Mouse (Mus musculus) adrenal gland, adult 8-10 months (tissue): ENCODE results near the gene Gm48551. TPM values are rescaled to one million over a fixed set of nuclear protein-coding genes. Genes with fewer than 3 reads are reported as not detected.

ENCODE experiments used
- DNase-seq: peaks from one replicate; pipeline ENCODE4 v3.0.0; 2022
- total RNA-seq, 4 experiments: library from RNA; stranded (reverse); gene quantifications; 2 replicates each; pipeline ENCODE4 v1.2.4; 2022

Gm48551 gene
- total RNA-seq, 4 experiments from 2014 or later: 0.65 to 2.9 (median 1.0) TPM

DNA sequence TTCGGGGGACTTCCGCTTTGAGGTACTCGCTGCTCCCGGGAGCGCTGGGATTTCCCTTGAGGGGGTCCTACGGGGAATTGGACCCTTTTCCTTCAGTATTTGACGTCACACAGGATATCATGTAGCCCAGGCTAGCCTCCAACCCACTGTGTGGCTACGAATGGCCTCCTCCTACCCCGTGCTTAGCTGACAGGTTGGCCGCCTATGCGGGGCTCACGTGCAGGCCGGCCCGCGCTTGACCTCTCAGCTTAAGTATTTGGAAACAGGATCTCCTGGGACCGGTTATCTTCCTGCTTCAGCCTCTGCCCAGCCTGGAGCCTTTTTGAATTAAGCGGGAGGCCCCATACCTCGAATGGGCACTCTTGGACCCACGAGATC, 328 bp downstream of the Gm48551 start:
- no peak for DNase-seq

GRCm38 (mm10) chr10:81385603-81386306, 1.5 kb downstream of the Gm48551 start:
- DNase-seq: no peak

- no peak for DNase-seq
Measured at GRCm38 (mm10) chr10:81387716-81388115, 3.5 kb downstream of the Gm48551 start.

DNA sequence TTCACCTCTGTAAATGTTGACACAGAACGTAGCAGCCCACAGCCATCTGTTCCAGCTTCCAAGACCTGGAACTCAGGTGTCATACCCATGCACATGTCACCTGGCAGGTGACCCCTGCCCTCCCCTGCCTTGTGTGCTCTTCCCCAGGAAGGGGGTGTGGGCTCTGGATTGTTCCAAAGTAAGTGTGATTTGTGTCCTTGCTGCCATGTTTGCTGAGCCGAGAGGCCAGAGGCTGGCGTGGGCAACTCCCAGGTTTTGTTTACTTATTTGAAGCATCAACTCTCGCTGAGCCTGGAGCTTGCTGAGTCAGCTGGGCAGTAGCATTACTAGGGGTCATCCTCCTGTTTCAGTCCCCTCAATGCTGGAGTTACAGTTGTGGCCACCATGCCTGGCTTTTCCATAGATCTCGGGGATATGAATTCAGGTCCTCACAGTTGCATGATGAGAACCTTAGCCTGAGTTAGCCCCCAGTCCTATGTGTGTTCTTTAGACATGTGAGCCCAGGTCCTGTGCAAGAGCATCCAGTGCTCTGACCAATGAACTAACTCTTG, 4.3 kb downstream of the Gm48551 start, which contains the start of gene Gm48552:
Gene Gm48552, plus strand, starts transcription at position 501 of the 551 bp plus-strand sequence.
- no peak for DNase-seq

- DNase-seq: no peak
Measured at GRCm38 (mm10) chr10:81389373-81389772, 5.1 kb downstream of the Gm48551 start.

GRCm38 (mm10) chr10:81389801-81390677, 5.8 kb downstream of the Gm48551 start:
- no peak for DNase-seq

- DNase-seq: no peak
Measured at GRCm38 (mm10) chr10:81390678-81390965, 6.4 kb downstream of the Gm48551 start.

DNA sequence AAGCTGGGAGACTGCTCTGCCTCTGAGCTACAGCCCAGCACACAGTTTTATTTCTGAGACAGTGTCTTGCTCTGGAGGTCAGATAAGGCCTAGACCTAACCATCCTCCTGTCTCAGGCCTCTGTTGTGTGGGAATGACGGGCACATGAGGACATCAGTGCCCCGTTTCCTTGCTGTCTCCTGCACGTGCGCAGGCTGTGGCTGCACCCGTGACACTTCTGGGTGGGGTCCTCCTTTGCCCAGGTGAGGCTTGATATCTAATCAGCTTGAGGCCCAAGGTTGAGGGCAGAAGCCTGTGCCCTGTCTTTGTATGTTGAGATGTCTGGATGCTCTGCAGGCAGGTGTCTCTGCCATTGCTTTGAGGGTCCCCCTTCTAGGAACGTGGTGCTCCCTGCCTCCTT, 8.0 kb downstream of the Gm48551 start:
- DNase-seq: no peak

DNA sequence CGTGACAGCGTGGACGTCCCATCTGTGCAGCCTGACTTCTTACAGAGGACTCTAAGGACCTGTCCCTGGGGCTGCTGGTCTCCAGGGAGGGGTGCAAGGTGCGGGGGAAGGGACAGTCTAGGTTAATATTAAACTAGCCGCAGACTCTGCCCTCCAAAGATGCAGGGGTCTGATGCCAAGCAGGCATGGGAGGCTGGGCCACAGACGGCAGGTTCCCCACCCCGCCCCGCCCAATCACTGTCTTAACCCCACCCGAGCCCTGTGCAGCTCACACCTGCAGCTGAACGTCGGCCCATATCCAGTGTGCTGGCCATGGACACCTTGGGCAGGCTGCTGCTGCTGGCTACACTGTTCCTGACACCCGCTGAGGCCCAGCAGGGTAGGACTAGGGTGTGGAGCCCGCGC, 8.5 kb downstream of the Gm48551 start, which contains the start of gene Smim24:
Gene Smim24, plus strand, starts transcription at position 271 of the 405 bp plus-strand sequence.
- DNase-seq: no peak

DNA sequence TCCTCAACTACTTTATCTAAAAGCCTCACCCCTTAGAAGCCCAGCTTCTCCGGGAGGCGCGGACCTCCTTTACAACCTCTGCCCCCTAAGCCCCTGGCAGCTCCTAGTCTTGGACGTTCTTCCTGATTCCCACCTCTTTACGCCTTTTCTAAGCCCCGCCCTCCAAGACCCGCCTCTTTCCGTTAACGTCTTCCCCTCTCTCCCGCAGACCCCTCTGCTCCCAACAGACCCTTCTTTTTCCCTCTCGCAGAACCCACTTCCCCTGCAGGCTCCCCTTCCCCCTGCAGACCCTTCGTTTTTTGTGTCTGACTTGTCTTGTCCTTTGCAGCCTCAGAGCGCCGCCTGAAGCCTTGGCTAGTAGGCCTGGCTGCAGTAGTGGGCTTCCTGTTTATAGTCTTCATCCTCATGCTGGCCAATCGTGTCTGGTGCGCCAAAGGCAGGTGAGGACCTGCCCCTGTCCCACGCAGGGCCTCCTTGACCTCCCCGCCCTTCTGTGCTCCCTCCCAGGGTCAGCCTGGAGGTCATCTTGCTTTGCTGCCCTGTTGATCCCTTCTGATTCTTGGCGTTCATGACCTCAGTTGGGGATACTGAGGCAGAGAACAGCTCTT, 9.3 kb downstream of the Gm48551 start:
- no peak for DNase-seq

DNA sequence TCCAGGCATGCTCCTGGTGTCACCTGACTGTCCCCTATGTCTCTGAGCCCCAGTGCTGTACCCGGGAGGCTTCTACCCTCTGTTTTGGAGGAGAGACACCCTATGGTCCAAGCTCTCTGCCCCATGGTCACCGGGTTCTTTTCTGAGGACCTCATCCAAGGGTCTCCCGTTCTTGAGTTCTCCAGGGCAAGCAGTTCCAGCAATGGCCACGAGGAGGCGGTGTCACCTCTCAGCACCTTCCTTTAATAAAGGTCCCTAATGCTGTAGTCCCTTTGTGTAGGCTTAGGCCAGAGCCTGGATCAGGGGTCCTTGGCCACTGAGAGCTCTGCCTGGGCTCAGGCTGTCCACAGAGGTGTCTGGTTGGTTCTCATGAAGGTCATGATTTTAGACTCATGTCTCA, 10.9 kb downstream of the Gm48551 start:
- no peak for DNase-seq

DNA sequence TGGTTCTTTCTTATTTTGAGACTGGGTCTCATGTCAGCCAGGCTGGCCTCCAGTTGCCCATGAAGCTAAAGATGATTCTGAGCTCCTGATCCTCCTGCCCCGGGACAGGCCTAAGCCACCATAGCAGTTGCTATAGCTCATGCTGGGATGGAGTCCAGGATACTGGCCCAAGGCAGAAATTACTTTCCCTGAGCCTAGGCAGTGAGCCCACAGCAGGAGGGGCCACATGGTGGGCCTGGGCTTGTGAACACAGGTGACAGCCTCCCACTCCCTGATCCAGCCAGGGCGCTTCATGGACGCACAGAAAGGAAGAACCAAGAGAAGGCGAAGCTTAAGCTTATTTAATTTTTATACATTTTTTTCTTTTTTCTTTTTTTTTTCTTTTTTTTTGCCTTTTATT, 11.6 kb downstream of the Gm48551 start:
- no peak for DNase-seq

GRCm38 (mm10) chr10:81396749-81397148, 12.5 kb downstream of the Gm48551 start:
- no peak for DNase-seq

- DNase-seq: no peak
Measured at GRCm38 (mm10) chr10:81399296-81399695, 15.0 kb downstream of the Gm48551 start.

GRCm38 (mm10) chr10:81399798-81400308, 15.6 kb downstream of the Gm48551 start:
- DNase-seq: no peak

DNA sequence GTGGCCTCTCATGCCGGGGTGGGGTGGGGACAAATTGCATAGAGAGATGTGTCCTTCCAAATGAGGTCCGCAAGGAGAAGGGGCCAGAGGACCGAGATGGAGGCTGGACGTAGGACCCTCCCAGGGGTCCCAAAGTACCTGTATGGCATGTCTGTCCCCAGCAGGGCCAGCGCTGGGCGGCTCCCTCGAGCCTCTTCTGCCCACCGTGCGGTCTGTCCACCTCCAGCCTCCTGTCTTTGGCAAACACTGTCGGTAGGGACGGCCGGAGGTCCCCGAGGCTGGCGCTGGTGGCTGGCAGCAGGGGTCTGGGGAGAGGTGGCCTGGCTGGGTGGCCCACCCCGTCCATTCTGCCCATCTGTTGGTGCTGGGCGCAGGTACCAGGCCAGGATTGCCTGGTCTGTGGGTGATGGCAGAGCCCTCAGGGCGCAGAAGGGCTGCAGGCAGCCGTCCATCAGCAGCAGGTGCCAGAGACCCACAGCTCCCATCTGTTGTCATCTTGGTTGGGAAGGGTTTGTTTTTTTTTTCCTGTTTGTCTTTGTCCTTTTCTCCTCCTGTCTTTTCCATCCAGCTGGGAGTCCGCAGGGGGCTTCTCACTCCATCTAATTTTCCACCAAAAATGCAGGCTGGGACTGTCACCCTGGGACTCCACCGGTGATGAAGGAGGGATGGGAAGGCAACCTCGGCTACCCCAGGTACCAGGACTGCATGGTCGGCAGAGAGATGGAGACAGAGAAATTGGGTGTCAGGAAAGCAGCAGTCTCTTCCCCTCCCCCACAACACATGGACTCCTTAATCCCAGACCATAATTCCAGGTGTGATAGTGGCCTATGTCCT, 16.3 kb downstream of the Gm48551 start:
- DNase-seq: no peak

- DNase-seq: no peak
Measured at GRCm38 (mm10) chr10:81401205-81401520, 16.9 kb downstream of the Gm48551 start.

GRCm38 (mm10) chr10:81401521-81402226, 17.4 kb downstream of the Gm48551 start:
- DNase-seq: no peak

DNA sequence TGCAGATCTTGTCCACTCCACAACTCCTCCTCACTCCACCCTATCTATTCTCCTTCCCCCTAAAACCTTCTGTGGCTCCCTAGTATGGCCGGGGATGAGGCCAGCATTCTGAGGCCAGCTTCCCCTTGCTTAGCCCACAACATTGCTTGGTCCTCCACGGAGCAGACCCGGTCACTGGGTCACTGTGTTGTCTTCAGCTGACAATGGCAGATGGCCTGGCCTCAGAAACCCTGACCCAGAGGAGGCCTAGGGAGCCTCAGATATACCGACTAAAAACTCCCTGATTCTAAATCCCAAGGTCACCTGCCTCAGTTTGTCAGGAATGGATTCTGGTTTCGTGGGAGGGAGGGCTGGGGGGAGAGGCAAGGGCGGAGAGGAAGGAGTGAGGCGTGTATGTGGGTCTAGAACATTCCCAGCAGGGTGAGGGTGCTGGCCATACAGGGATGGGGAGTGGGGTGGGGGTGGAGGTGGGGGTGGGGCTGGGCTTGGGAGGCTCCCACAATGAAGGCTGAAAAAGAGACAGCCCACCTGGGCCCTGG, 18.0 kb downstream of the Gm48551 start:
- no peak for DNase-seq

DNA sequence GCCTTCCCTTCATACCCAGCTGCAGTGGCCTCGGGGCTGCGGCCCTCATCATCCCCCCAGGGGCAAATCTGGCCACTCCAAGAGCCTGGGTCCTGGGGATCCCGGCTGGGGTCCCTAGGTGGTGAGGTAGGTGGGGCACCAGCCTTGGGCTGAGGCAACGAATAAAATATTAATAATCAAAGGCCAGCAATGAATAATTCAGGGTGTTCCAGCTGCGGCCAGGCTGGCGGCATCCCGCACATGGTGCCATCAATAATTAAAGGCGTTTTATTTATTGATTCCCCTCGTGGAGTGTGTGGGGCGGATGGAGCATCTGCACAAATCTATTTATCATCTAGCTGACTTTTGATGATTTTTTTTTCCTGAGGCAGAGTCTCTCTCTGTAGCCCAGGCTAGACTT, 19.2 kb downstream of the Gm48551 start:
- no peak for DNase-seq

DNA sequence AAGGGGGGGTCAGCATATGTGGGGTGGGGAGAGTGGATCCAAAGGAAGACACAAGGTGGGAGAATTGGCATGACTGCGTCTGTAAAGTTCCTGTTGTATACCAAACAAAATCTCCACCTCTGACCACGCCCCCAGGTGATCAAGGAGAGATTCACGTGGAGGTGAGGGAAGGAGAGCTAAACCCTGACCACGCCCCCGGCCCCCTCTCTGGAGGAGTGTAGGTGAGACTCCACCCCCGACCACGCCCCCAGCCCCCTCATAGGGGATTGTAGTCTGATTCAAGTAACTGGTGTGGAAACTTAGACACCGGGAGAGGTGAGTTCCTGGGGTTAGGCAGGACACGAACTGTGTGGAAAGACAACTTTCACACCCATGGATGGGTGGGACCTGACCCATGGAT, 19.8 kb downstream of the Gm48551 start:
- DNase-seq: no peak
